Mouse (Mus musculus): ENCODE results near the gene 1700012A03Rik. TPM values are rescaled to one million over a fixed set of nuclear protein-coding genes. Genes with fewer than 3 reads are reported as not detected.
A peak's percentile ranks its signal among the peaks of the same experiment; 100 is the strongest.

Gene 1700012A03Rik
- polyA plus RNA-seq, 1 experiment from 2014 or later: not detected

- Histone ChIP-seq H3K4me1 (replicated peaks; ENCODE audit: control insufficient read depth, insufficient read depth, low read length) (no peaks in the 10 kb centered on the region), H3K4me2 (ENCODE audit: low read length) (no peak overlapping the region), H3K27ac (ENCODE audit: low read depth) (no peak overlapping the region), H3K36me3 (ENCODE audit: control insufficient read depth, insufficient read depth, low read length) (no peaks in the 10 kb centered on the region), H3K27me3 (replicated peaks; ENCODE audit: control insufficient read depth, insufficient read depth, low read length) (no peaks in the 10 kb centered on the region), H3K9me3 (ENCODE audit: control insufficient read depth, low read length) (no peaks in the 10 kb centered on the region), H3K4me3 (ENCODE audit: low read depth, low read length) (no peak overlapping the region), H3K9ac (ENCODE audit: low read length) (no peak overlapping the region)
- ATAC-seq (replicated peaks; ENCODE audit: low FRiP score, low TSS enrichment, low read depth) (no peak), DNase-seq (ENCODE audit: low spot score) (peak; percentile 31)
- 85% methylated on average over 2 of the region's 2 CpGs for WGBS
These were observed 10.6 kb downstream of the 1700012A03Rik start for GRCm38 (mm10) chr6:32060641-32061040.

DNA sequence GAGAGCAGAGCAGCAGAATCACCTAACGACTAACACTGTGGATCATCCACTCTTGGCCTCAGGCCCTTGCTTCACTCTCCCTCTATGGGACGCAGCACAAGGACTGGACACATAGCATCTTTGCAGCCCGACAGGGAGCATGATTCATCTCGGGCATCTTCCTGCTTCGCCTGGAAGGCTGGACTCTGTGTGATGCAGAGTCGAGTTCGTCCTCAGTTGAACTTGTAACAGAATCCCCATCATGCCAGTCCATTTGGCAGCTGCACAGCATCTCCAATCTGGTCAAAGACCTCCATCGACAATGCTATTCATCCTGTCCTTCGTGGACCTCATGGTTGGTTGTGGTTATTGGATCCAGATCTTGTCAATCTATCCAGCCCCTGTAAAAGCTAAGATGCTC, 11.2 kb downstream of the 1700012A03Rik start:
- Histone ChIP-seq H3K4me3 (ENCODE audit: low read depth, low read length) (no peak overlapping the region), H3K27ac (ENCODE audit: low read depth) (no peak overlapping the region), H3K27me3 (replicated peaks; ENCODE audit: control insufficient read depth, insufficient read depth, low read length) (no peaks in the 10 kb centered on the region), H3K9me3 (ENCODE audit: control insufficient read depth, low read length) (no peaks in the 10 kb centered on the region), H3K9ac (ENCODE audit: low read length) (no peak overlapping the region), H3K36me3 (ENCODE audit: control insufficient read depth, insufficient read depth, low read length) (no peaks in the 10 kb centered on the region), H3K4me1 (replicated peaks; ENCODE audit: control insufficient read depth, insufficient read depth, low read length) (no peaks in the 10 kb centered on the region), H3K4me2 (ENCODE audit: low read length) (no peak overlapping the region)
- ATAC-seq (replicated peaks; ENCODE audit: low FRiP score, low TSS enrichment, low read depth) (no peak), DNase-seq (ENCODE audit: low spot score) (peak; percentile 27)
- WGBS: 81% methylated on average over 9 of the region's 9 CpGs

DNA sequence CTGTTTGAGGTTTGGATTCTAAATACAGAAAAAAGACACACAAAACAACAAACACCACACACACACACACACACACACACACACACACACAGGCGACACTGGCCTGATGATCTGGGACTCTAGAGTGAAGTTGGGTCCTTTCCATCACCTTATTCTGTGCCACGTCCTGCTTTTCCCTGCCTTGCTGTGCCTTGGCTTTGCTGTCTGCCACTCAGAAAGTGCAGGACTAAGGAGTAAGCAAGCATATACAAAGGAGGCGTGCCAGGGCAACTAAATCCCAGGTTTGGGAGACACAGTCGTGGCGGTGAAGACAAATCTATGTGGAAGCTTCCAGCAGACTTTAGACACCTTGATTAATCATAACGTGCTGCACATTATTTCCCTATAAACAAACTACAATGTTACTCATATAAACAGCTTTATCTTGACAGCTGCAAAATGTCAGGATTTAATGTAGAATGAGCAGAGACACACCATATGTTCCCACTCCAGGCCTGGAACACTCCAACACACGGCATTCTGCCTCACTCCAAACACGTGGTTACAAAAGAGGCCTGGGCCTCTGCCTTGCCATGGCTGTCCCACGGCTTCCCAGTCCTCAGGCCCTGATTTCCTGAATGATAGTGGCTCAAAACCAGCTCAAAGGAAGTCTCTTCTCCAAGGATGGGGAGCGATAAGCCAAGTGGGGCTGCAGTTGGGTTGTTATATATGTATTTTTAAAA, 15.9 kb downstream of the 1700012A03Rik start:
- Histone ChIP-seq H3K9me3 (ENCODE audit: control insufficient read depth, low read length) (no peaks in the 10 kb centered on the region), H3K9ac (ENCODE audit: low read length) (no peak overlapping the region), H3K4me1 (replicated peaks; ENCODE audit: control insufficient read depth, insufficient read depth, low read length) (no peaks in the 10 kb centered on the region), H3K27ac (ENCODE audit: low read depth) (no peak overlapping the region), H3K27me3 (replicated peaks; ENCODE audit: control insufficient read depth, insufficient read depth, low read length) (no peaks in the 10 kb centered on the region), H3K4me3 (ENCODE audit: low read depth, low read length) (no peak overlapping the region), H3K36me3 (ENCODE audit: control insufficient read depth, insufficient read depth, low read length) (no peaks in the 10 kb centered on the region), H3K4me2 (ENCODE audit: low read length) (no peak overlapping the region)
- 44% methylated on average over 10 of the region's 10 CpGs for WGBS
- ATAC-seq (replicated peaks; ENCODE audit: low FRiP score, low TSS enrichment, low read depth) (peak; percentile 27; the same call in 1 of the 2 replicates), DNase-seq (ENCODE audit: low spot score) (peak; percentile 53)

DNA sequence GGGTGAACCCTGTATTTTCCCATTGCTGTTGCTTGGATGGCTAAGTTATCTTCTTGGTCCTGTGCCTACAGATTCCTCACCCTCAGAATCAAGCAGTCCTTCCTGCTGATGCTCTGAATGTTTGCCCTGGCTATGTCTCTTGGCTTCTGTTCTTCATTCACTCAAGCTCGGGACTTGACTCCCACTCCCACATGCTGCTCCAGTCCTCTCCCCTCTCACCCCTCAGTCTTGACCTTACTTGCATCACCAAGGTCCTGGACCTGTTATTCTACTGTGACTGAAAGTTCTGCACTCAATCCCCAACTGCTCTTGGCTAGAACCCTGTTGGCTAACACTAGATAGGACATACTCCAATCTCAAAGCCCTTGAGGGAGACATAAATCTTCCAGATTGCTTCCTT, 22.1 kb downstream of the 1700012A03Rik start:
- H3K27ac ChIP-seq (ENCODE audit: low read depth): no peak overlapping the region
- no peak overlapping the region for H3K4me3 ChIP-seq (ENCODE audit: low read depth, low read length)
- H3K4me2 ChIP-seq (ENCODE audit: low read length): no peak overlapping the region
- no peaks in the 10 kb centered on the region for H3K9me3 ChIP-seq (ENCODE audit: control insufficient read depth, low read length)
- no peaks in the 10 kb centered on the region for H3K27me3 ChIP-seq (replicated peaks; ENCODE audit: control insufficient read depth, insufficient read depth, low read length)
- no peaks in the 10 kb centered on the region for H3K4me1 ChIP-seq (replicated peaks; ENCODE audit: control insufficient read depth, insufficient read depth, low read length)
- H3K36me3 ChIP-seq (ENCODE audit: control insufficient read depth, insufficient read depth, low read length): no peaks in the 10 kb centered on the region
- ATAC-seq (replicated peaks; ENCODE audit: low FRiP score, low TSS enrichment, low read depth) (no peak), DNase-seq (ENCODE audit: low spot score) (peak; percentile 25)
- no peak overlapping the region for H3K9ac ChIP-seq (ENCODE audit: low read length)
- 88% methylated on average over 1 of the region's 1 CpGs for WGBS

DNA sequence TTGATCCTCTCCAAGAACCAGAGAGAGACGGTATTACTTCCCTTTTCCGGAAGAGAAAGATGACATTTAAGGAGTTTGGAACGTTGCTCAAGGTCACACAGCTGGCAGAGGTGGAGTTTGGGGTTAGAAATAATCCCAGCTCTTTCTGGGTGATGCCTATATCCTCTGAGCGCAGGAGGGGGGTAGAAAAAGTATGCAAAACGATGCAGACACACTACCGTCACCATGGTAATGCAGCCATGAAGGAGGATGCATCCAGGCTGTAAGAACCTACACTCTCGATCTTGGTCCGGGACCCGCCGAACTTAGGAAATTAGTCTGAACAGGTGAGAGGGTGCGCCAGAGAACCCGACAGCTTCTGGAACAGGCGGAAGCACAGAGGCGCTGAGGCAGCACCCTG, 43.3 kb downstream of the 1700012A03Rik start:
- 91% methylated on average over 10 of the region's 14 CpGs for WGBS
- H3K4me3 ChIP-seq (ENCODE audit: low read depth, low read length): no peak overlapping the region

DNA sequence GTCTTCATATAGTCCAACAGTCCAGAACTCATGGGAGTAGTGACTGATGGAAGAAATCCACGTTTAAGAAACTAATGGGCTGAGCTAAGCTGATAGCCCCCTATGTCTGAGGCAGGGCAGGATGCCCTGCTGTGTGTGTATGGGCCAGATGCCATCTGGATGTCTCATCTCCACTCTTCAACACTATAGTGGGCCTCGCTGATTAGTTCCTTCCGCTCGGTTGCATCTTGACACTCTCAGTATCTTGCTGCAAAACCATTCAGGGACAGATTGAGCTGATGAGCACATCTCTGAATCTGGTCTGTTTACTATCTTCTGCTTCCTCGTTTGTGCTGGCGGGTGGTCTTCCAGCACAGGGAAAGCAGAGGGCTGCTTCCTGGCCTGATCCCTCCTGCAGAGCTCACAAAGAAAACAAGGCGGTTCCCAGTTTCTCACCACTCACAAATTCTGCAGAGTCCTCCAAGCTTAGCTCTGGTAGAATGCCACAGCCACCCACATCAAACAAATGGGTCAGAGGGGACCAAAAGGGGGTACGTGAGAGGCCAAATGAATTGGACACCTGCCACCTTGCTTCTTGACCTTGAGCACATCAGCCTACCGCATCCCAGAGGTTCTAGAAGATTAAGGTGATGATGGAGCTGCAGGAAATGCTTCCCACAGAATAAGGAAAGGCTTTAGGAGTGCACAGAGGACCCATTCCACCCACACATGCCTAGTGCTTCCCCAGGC, 55.7 kb downstream of the 1700012A03Rik start:
- no peak for ATAC-seq (replicated peaks; ENCODE audit: low FRiP score, low TSS enrichment, low read depth)
- Histone ChIP-seq H3K27ac (ENCODE audit: low read depth) (no peak overlapping the region), H3K4me2 (ENCODE audit: low read length) (no peak overlapping the region), H3K27me3 (replicated peaks; ENCODE audit: control insufficient read depth, insufficient read depth, low read length) (no peaks in the 10 kb centered on the region), H3K9ac (ENCODE audit: low read length) (no peak overlapping the region), H3K36me3 (ENCODE audit: control insufficient read depth, insufficient read depth, low read length) (no peaks in the 10 kb centered on the region), H3K9me3 (ENCODE audit: control insufficient read depth, low read length) (no peaks in the 10 kb centered on the region), H3K4me3 (ENCODE audit: low read depth, low read length) (no peak overlapping the region), H3K4me1 (replicated peaks; ENCODE audit: control insufficient read depth, insufficient read depth, low read length) (no peaks in the 10 kb centered on the region)
- no peak for DNase-seq (ENCODE audit: low spot score)
- WGBS: 52% methylated on average over 9 of the region's 9 CpGs

More for the DNA sequence above, 43.3 kb downstream of the 1700012A03Rik start:
- Histone ChIP-seq H3K36me3 (ENCODE audit: control insufficient read depth, insufficient read depth, low read length) (no peaks in the 10 kb centered on the region), H3K27me3 (replicated peaks; ENCODE audit: control insufficient read depth, insufficient read depth, low read length) (no peaks in the 10 kb centered on the region), H3K27ac (ENCODE audit: low read depth) (no peak overlapping the region), H3K4me1 (replicated peaks; ENCODE audit: control insufficient read depth, insufficient read depth, low read length) (no peaks in the 10 kb centered on the region), H3K4me2 (ENCODE audit: low read length) (no peak overlapping the region), H3K9ac (ENCODE audit: low read length) (no peak overlapping the region), H3K9me3 (ENCODE audit: control insufficient read depth, low read length) (no peaks in the 10 kb centered on the region)
- no peak for ATAC-seq (replicated peaks; ENCODE audit: low FRiP score, low TSS enrichment, low read depth)
- no peak for DNase-seq (ENCODE audit: low spot score)
